Mouse (Mus musculus): Measurements from ENCODE around the gene Rrh. TPM values are rescaled to one million over a fixed set of nuclear protein-coding genes. Genes with fewer than 3 reads are reported as not detected.
"Not testable (repeated sequence)": the region's sequence is repeated elsewhere in the genome, so short reads cannot be mapped to it uniquely, and the experiment has no call there.

The Rrh gene
- polyA plus RNA-seq, 1 experiment from 2014 or later, result 0.13 TPM

DNA sequence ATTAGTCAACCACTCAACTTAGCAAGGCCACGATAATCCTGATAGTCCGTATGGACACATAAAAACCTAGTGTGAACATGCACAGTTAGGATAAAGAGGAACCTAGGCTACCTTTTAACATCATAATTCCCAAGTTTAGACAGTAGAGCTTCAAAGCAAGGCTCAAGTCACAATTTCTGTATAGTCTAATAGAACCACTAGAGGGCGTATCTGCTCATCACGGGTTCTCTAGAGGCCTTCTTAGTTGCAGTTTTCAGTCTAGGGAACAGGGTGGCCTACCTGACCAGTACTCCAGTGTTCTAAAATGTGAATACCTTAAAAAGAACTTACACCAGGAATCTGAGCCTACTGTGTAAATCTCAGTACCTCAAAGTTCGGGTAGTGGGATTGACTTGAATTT lies 906 bp upstream of the Rrh start:
- H3K27ac ChIP-seq, result no peak overlapping the region
- no peak overlapping the region for H3K4me3 ChIP-seq (ENCODE audit: inconsistent target)
- 54% methylated on average over 5 of the region's 5 CpGs for WGBS (ENCODE audit: missing documents)
- H3K79me2 ChIP-seq (ENCODE audit: inconsistent target), result peaks cover 12% of the 10 kb centered on the region
- H3K36me3 ChIP-seq (ENCODE audit: inconsistent target), result no peaks in the 10 kb centered on the region

- WGBS (ENCODE audit: missing documents), result 96% methylated on average over 8 of the region's 8 CpGs
- no peak overlapping the region for H3K27ac ChIP-seq
- H3K79me2 ChIP-seq (ENCODE audit: inconsistent target), result no peaks in the 10 kb centered on the region; the same call in 1 of the 2 replicates
- no peak overlapping the region for H3K4me3 ChIP-seq (ENCODE audit: inconsistent target)
- no peaks in the 10 kb centered on the region for H3K36me3 ChIP-seq (ENCODE audit: inconsistent target)
Observed at GRCm38 (mm10) chr3:129821736-129822135, 651 bp downstream of the Rrh start.

DNA sequence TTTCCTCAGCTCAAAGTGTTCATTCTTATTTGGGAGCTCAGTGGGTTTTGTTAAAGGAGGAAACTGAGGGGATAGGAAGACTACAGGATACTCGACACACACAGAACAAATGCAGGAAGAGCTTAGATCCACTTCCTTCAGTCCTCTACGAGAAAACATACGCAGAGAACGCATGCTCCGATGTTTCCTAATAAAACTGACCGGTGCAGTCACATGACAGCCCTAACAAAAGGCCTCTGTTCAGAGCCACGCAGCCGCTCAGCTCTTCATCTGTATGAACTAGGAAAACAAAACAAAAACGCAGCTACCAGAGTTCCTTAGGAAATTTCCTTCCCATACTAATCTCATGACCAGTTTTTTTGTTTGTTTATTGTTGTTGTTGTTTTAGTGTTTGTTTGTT lies 1.5 kb downstream of the Rrh start:
- no peaks in the 10 kb centered on the region for H3K36me3 ChIP-seq (ENCODE audit: inconsistent target)
- WGBS (ENCODE audit: missing documents), result 77% methylated on average over 9 of the region's 9 CpGs

GRCm38 (mm10) chr3:129803765-129804164 lies 18.6 kb downstream of the Rrh start, which contains the start of gene Lrit3:
Gene Lrit3, minus strand, starts transcription at chr3:129804030.
- Histone ChIP-seq H3K27ac (no peak within 1 kb of the TSS), H3K79me2 (ENCODE audit: inconsistent target) (no peaks in the 10 kb centered on the region), H3K36me3 (ENCODE audit: inconsistent target) (no peaks in the 10 kb centered on the region), H3K4me3 (ENCODE audit: inconsistent target) (no peak within 1 kb of the TSS)
- 87% methylated on average over 10 of the region's 10 CpGs for WGBS (ENCODE audit: missing documents)

More for the DNA sequence above, 1.5 kb downstream of the Rrh start:
- Histone ChIP-seq H3K79me2 (ENCODE audit: inconsistent target) (no peaks in the 10 kb centered on the region), H3K27ac (no peak overlapping the region), H3K4me3 (ENCODE audit: inconsistent target) (no peak overlapping the region)

DNA sequence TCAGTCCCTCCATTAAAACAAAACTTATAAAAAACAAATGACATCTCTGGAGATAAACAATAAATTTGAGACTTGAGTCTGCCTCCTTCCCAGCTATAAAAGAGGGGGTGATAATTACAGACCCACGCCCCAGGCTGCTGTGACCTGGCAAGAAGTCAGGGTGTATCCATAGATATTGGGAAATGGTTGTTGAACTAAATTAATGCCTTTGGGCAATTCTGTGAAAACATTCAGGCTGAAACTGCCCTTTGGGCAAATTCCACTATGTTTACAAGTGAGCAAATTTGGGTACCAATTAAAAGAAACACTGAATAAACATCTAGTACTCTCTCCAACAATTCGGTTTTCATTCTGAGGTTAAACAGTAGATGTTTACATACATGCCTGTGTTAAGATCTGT lies 23.4 kb downstream of the Rrh start:
- Histone ChIP-seq H3K79me2 (ENCODE audit: inconsistent target) (no peaks in the 10 kb centered on the region), H3K27ac (no peak overlapping the region), H3K36me3 (ENCODE audit: inconsistent target) (no peaks in the 10 kb centered on the region), H3K4me3 (ENCODE audit: inconsistent target) (no peak overlapping the region)
- 80% methylated on average over 2 of the region's 2 CpGs for WGBS (ENCODE audit: missing documents)

DNA sequence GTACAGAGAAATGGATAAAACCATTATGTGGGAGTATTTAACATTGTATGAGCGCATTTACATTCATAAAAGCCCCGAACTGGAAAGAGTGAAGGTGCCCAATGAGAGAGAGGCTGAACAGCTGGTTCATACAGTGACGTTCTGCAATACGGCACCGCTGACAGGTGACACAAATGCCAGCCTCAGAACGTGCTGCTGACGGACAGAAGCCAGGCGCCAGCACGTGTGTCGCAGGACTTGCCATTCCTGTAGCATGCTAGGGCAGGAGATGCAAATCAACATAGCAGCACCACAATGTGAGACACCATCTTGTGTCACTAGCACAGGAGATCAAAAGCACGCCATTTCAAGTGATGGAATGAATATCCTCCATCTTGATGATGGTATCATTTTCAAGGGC lies 23.8 kb downstream of the Rrh start:
- H3K79me2 ChIP-seq (ENCODE audit: inconsistent target), result no peaks in the 10 kb centered on the region
- H3K4me3 ChIP-seq (ENCODE audit: inconsistent target), result no peak overlapping the region
- H3K36me3 ChIP-seq (ENCODE audit: inconsistent target), result no peaks in the 10 kb centered on the region
- WGBS (ENCODE audit: missing documents), result 88% methylated on average over 11 of the region's 11 CpGs
- no peak overlapping the region for H3K27ac ChIP-seq

DNA sequence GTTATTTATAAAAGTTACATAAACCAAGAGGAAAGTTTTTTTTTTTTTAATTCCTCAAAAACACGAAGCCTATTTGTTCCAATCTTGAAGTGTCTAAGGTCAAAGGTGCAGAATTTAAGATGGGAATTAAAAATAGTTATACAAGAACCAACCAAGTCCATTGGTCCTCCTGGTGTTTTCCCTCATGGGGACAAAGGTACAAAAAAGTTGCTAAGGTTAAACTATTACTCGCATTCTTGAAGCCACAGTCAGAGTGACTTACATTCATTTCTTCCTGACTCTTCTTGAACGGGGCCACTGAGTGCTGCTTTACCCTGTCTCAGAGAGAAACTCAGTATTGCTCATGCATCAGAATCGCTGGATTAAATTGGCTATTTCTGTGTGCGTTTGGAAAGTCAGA lies 25.0 kb downstream of the Rrh start:
- no peak overlapping the region for H3K27ac ChIP-seq
- no peaks in the 10 kb centered on the region for H3K79me2 ChIP-seq (ENCODE audit: inconsistent target)
- 79% methylated on average over 5 of the region's 5 CpGs for WGBS (ENCODE audit: missing documents)
- H3K36me3 ChIP-seq (ENCODE audit: inconsistent target), result no peaks in the 10 kb centered on the region
- no peak overlapping the region for H3K4me3 ChIP-seq (ENCODE audit: inconsistent target)

DNA sequence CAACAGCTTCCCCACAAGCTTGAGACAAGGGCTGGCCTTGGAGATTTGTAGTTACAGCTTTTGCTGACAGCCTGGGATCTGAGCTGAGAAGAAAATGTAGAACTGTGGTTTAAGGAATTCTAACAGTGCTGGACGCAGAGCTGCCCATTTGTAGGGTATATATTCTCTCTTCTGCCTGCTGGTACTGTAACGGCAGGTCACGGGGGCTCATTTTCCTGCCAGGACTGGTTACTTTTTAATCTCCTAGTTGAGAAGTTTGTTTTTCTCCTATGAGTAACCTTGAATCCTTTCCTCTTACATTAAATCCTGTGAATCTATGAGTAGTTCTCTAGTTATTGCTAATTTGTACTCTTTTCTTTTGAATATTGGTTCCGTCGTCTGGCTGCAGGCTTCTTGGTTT lies 28.6 kb downstream of the Rrh start:
- H3K79me2 ChIP-seq (ENCODE audit: inconsistent target), result no peaks in the 10 kb centered on the region
- H3K4me3 ChIP-seq (ENCODE audit: inconsistent target), result no peak overlapping the region
- H3K36me3 ChIP-seq (ENCODE audit: inconsistent target), result no peaks in the 10 kb centered on the region
- WGBS (ENCODE audit: missing documents), result 93% methylated on average over 5 of the region's 5 CpGs
- no peak overlapping the region for H3K27ac ChIP-seq

- Histone ChIP-seq H3K79me2 (ENCODE audit: inconsistent target) (no peaks in the 10 kb centered on the region), H3K36me3 (ENCODE audit: inconsistent target) (no peaks in the 10 kb centered on the region), H3K4me3 (ENCODE audit: inconsistent target) (no peak overlapping the region), H3K27ac (no peak overlapping the region)
- WGBS (ENCODE audit: missing documents), result 87% methylated on average over 3 of the region's 3 CpGs
Observed at GRCm38 (mm10) chr3:129782746-129783145, 39.6 kb downstream of the Rrh start.

GRCm38 (mm10) chr3:129781435-129781834 lies 41.0 kb downstream of the Rrh start:
- Histone ChIP-seq H3K27ac (no peak overlapping the region), H3K79me2 (ENCODE audit: inconsistent target) (no peaks in the 10 kb centered on the region), H3K36me3 (ENCODE audit: inconsistent target) (no peaks in the 10 kb centered on the region), H3K4me3 (ENCODE audit: inconsistent target) (no peak overlapping the region)
- 71% methylated on average over 10 of the region's 10 CpGs for WGBS (ENCODE audit: missing documents)

DNA sequence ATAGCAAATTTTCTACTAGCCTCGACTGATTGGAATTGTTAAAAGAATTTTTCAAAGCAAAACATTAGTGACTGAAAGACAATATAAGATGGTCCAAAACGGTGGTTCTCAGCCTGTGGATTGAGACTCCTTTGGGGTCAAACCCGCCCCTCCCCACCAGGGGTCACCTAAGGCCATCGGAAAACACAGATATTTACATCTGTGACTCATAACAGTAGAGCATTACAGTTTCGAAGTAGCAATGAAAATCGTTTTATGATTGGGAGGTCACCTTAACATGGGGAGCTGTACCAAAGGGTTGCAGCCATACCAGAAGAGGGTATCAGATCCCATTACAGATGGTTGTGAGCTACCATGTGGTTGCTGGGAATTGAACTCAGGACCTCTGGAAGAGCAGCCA lies 51.2 kb downstream of the Rrh start:
- no peaks in the 10 kb centered on the region for H3K79me2 ChIP-seq (ENCODE audit: inconsistent target)
- 80% methylated on average over 6 of the region's 6 CpGs for WGBS (ENCODE audit: missing documents)
- no peak overlapping the region for H3K27ac ChIP-seq
- no peak overlapping the region for H3K4me3 ChIP-seq (ENCODE audit: inconsistent target)
- no peaks in the 10 kb centered on the region for H3K36me3 ChIP-seq (ENCODE audit: inconsistent target)

- WGBS (ENCODE audit: missing documents), result 82% methylated on average over 10 of the region's 10 CpGs
- Histone ChIP-seq H3K27ac (no peak overlapping the region), H3K79me2 (ENCODE audit: inconsistent target) (no peaks in the 10 kb centered on the region), H3K4me3 (ENCODE audit: inconsistent target) (no peak overlapping the region), H3K36me3 (ENCODE audit: inconsistent target) (no peaks in the 10 kb centered on the region)
Observed at GRCm38 (mm10) chr3:129766971-129767794, 55.2 kb downstream of the Rrh start.

DNA sequence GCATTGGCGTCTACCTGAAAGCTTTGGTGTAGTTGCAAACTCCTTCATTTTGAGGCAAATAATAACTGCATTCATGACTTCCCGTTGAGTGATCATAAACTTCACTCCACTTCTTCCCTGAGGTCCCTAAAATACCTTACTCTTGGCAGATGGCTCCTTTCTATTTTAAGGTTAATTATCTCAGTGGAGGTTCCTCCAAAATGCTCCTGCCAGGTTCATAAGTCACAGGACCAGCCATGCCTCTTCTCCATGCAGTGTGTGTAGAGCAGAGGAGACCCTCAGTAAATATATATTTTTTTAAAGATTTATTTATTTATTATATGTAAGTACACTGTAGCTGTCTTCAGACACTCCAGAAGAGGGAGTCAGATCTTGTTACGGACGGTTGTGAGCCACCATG lies 56.3 kb downstream of the Rrh start:
- H3K27ac ChIP-seq, result no peak overlapping the region
- H3K4me3 ChIP-seq (ENCODE audit: inconsistent target), result no peak overlapping the region
- H3K36me3 ChIP-seq (ENCODE audit: inconsistent target), result no peaks in the 10 kb centered on the region
- WGBS (ENCODE audit: missing documents), result 88% methylated on average over 2 of the region's 4 CpGs
- no peaks in the 10 kb centered on the region for H3K79me2 ChIP-seq (ENCODE audit: inconsistent target)

- not testable (repeated sequence) for H3K4me3 ChIP-seq (ENCODE audit: inconsistent target); H3K27ac ChIP-seq; H3K36me3 ChIP-seq (ENCODE audit: inconsistent target); H3K79me2 ChIP-seq (ENCODE audit: inconsistent target)
- WGBS (ENCODE audit: missing documents), result 82% methylated on average over 1 of the region's 1 CpGs
Observed at GRCm38 (mm10) chr3:129757599-129757998, 64.8 kb downstream of the Rrh start.

- Histone ChIP-seq H3K4me3 (ENCODE audit: inconsistent target) (no peak within 1 kb of the TSS), H3K79me2 (ENCODE audit: inconsistent target) (no peaks in the 10 kb centered on the region), H3K36me3 (ENCODE audit: inconsistent target) (no peaks in the 10 kb centered on the region), H3K27ac (no peak within 1 kb of the TSS)
- WGBS (ENCODE audit: missing documents), result 13% methylated on average over 20 of the region's 20 CpGs
Observed at GRCm38 (mm10) chr3:129754650-129755604, 67.5 kb downstream of the Rrh start, which contains the start of gene Egf. Gene Egf, minus strand, starts transcription at chr3:129755316.

Data from macrophage (primary cell).